Mouse (Mus musculus): ENCODE measurements around the gene Atp5k. TPM values are rescaled to one million over a fixed set of nuclear protein-coding genes. Genes with fewer than 3 reads are reported as not detected.

Gene Atp5k
- 100 to 1,000 TPM; 414 to 429 TPM for total RNA-seq (2021)
- long read RNA-seq, transcript Atp5k-202 (3 exons, 272 nt): minor isoform, 5 of 430 reads
- long read RNA-seq, transcript Atp5k-203 (3 exons, 563 nt): minor isoform, 11 of 430 reads
- long read RNA-seq, transcript Atp5k-201 (4 exons, 371 nt): major isoform, 412 of 430 reads
- long read RNA-seq, partial matches to known transcripts: 1 of 430 reads
- long read RNA-seq, other reads (novel, unspliced or antisense): 1 of 430 reads

DNA sequence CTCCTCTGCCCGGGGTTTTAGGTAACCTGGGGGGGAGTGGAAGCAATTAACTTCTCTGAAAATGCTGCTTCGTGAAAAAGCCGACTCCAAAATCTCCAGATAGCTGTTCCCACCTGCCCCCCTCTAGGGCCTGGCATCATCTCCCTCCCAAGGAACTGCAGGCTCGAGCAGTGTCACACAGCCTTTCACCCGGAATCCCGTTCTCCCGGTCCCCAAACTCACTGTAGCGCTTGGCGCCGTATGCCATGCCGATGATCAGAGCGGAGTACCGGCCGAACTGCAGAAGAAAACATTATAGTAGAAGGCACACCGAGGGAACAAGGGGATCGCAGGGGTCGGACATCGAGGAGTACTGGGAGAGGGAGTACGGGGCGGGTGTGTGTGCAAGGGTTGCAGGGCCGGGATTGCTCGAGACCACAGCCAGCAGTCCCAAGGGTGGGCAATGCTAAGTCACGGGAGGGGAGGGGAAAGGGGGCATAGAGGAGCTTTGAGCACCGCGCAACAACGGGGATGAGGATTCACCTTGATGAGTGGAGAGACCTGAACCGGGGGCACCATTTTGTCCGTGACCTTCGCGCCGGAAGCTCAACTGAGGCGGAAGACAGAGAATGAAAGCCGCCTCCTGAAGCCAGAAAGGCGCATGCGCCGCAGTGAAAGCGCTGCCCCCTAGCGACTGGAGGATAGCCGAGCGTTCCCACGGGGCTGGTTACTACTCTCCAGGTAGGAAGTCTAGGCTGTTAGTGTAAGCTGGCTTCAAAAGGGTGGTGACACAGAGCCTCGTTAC is at the start of gene Atp5k:
Gene Atp5k, minus strand, starts transcription at position 645 of the 784 bp plus-strand sequence.
- peak; percentile 94 to 96 for DNase-seq (ENCODE audit: low spot score in 2 of 2)

DNA sequence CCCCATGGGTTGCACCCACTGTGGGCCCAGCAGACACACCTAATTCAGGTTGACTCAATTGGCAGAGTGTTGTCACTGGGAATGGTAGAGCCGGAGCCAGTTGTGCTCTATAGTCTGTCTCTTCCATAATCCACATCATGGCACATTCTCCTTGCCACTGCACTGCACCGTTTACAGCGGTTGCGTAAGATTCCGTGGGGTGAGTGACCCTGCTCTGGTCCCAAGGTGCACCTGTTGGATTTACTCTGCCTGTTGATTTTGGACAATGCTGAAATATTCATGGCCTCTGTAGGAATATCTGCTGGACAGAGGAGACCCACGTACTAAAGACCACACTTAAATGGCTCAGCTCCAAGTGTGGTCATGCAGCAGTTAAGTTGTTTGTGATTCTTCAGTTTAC is 48.8 kb upstream of the Atp5k start:
- DNase-seq (ENCODE audit: low spot score in 2 of 2): no peak

DNA sequence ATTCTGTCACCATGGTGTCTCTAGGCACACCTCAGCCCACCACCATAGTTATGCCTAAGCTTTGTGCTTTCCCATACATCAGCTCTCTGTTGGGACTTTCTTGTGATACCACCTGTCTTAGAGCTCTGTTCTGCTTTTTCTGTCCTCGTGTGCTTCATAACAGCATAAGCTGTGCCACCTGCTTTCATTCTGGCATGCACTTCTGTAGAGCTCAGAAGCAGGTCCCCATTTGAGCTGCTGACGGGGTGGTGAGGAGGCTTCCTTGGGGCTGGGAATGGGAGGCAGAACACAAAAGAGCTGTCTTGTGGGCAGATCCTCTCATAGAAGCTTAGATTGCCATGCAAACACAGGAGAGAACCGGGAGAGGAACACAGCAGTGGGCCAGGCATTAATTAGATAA is 41.7 kb upstream of the Atp5k start:
- DNase-seq (ENCODE audit: low spot score in 2 of 2): no peak

DNA sequence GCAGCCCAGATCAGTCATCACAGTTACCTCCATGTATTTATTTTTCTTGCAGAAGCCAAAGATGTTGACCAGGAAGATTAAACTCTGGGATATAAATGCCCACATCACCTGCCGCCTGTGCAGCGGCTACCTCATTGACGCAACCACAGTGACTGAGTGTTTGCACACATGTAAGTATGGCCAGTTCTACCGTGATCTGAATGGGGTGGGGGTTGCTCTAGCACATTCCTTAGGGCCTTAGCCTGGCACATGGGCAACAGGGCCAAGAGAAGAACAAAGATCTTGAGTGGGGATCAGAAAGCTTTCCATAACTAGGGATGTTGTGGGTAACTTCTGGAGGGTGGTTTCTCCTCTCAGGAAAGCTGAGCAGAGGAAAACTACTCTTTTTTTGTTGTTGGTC is 39.5 kb upstream of the Atp5k start:
- DNase-seq (ENCODE audit: low spot score in 2 of 2): no peak

DNA sequence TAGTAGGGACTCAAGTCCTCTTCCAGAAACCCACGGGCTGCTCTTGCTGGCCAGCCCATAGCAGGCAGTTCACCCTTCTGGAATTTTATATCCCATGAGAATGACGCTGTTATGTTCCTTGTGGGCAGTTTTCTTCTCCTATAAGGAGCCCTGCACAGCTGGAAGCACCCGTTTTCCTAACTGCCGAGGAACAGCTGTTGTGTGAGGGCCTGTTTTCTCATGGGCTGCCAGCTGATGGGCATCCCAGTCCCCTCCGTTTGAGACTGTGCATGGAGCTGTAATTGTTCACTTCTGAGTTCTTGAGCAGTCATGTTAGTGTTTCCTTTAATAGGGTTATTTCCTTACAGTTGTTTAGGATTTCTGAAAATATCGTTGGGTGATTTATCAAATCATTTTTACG is 35.4 kb upstream of the Atp5k start:
- no peak for DNase-seq (ENCODE audit: low spot score in 2 of 2)

DNA sequence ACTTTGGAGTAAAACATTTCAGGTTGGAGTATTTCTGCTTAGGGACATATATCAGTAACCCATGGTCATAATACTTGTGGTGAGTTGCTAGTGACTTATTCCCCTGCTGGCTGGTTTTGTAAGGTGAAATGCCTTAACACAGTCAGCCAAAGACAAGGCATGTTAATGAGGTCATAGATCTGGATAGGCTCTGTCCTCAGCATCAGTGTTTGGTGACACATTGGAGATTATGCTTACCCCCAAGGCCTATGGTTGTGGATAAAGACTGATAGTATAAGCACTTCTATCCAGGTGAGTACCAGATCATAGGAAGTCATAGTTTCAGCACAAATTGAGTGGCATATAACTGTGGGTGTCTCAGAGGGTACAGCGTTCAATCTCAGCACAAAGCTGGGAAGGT is 32.4 kb upstream of the Atp5k start:
- DNase-seq (ENCODE audit: low spot score in 2 of 2): no peak

DNA sequence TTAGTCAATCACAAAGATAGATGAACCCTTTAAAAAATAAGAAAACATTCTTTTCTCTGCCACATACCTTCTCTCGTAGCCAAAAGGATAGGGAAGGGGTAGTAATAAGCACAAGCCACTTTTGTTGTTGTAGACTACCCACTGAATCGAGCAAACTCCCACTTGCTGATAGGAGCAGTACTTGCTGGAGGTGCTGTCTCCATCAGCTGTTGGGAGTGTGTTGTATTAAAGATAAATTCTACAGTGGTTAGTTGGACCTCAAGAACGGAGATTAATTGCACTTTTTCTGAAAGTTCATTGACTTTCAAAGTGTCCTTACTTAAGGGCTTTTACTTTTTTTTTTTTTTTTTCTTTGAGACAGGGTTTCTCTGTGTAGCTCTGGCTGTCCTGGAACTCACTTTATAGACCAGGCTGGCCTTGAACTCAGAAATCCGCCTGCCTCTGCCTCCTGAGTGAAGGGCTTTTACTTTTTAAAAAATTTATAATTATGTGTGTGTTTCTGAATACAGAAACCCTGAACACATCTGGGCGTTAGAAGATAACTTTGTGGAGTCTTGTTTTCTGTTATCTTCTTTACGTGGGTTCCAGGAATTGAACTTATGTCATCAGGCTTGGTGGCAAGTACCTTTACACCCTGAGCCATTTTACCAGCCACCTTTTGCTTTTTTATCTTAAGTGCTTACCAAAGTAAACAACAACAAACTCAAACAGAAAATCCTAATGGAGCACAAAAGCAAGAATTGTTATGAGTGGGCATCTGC is 31.1 kb upstream of the Atp5k start:
- no peak for DNase-seq (ENCODE audit: low spot score in 2 of 2)

DNA sequence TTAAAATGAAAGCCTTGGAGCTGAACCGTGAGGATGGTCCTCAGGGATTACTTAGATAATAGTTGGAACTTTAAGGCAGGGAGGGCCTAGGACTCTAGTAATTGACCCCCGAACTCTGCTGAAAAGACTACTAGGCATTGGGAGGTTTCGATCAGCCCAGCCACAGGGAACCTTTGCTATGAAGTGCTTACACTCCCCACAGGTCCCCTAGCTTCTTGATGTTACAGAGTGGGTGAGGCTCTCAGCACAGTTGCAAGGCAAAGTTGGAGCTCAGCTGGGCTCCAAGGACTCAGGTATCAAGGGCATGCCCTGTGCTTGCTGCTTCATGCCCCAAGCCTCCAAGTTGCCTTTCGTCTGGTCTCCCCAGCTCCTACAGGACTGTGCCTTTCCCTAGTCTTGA is 28.2 kb upstream of the Atp5k start:
- no peak for DNase-seq (ENCODE audit: low spot score in 2 of 2)

DNA sequence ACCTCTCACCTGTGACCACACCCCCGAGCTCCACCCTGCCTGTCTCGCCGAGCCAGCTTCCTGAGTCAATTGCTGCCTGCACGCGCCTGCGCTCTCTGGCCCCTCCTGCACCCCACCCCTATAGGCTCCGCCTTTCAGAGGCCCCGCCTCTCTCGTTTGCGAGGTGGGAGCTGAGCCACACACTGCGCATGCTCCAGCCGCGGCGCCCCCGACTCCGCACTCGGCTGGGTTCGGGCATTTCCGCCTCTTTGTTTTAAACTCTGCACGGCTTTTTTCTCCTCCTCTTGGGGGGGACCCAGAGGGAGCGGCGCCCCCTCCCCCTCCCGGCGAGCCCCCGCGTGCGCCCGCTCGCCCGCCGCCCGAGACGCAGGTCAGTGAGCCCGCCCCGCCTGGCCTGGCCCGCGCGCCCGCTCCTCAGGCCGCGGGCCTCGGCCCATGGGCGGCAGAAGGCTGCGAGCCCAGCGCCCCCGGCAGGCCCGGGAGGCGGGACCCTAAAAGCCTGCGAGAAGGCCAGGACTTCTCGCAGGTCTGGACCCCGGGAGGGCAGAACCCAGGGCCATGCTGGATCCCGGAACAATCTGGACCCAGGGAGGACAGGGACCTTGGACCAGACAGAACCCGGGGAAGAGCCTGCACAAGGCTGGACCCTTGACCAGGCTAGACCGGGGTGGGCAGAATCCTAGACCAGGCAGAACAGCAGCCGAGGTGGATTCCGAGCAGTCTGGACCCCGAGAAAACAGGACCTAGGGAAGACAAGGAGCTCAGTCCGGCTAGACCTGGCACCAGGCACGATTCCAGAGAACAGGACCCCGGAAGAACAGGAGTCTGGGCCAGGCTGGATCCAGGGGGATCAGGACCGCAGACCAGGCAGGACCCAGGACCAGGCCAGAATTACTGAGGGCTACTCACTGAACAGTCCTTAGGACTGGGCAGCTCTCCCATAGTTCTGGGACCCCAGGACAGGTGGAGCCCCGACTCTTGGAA is 27.1 kb upstream of the Atp5k start, which contains the start of gene Pcgf3:
Gene Pcgf3, plus strand, starts transcription at position 151 of the 984 bp plus-strand sequence.
- DNase-seq (ENCODE audit: low spot score in 2 of 2): peak; percentile 98 to 99

DNA sequence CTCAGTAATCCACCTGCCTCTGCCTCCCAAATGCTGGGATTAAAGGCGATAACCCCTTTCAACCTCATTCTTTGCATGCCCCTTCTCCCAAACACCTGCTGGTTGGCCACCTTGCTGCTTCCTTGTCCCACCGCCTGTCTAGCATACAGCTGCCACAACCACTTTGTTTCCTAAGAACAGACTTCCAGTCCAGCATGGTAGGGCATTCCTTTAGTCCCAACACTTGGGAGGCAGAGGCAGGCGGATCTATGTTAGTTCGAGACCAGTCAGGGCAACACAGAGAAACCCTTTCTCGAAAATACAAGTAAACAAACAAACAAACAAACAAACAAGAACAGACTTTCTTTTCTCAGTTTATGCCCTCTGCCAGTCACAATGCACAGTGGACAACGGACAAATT is 26.2 kb upstream of the Atp5k start:
- DNase-seq (ENCODE audit: low spot score in 2 of 2): no peak

DNA sequence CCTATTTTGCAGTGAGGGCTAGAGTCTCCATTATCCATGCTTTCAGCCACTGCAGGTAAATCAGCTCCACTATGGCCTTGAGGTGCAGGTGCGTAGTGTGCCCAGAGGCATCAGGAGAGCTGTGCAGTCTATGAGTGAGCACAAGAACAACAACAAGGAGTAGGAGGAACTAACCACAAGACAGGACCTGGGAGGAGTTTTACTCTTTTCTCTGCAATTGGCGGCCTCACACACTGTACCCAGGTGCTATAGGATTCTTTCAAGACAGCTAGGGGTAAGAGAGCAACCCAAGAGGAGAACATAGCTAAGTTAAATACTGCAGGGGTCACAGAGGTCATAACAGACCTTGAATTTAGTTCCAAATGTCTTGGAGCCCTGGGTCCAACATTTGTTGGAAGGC is 24.5 kb upstream of the Atp5k start:
- DNase-seq (ENCODE audit: low spot score in 2 of 2): no peak

DNA sequence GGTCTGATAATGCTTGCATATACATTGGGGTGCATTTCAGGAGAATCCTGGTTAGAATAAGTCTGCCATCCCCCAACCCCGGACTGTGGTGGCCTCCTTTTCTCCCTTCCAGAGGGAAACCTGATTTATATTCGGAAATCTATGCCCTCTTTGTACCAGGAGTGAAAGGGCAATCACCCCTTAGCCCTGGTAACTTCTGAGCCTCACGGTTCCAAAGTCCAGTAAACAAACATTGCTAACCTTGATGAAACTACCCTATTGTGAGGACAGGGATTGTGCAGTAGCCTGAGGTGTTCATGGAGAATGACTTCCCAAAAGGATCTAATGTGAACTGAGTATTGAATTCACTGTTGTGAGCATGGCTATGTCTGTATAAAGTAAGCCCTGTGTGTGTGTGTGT is 19.8 kb upstream of the Atp5k start:
- no peak for DNase-seq (ENCODE audit: low spot score in 2 of 2)

DNA sequence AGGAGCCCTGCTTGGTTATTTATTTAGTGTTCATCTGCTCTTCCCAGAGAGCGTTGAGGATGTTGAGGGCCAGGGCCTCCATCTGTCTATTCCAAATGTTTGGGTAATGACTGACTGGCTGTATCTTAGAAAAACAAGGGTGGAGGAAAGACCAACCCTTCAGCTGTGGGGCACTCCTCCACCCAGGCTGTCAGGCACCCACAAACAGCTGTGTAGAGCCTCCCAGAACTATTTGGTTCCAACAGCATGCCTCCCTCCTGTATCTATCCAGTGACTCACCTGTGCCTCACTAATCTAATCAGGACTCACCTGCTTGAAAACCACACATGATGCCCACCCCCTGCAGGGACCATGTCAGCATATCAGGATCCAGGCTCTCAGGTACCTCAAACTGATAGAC is 18.2 kb upstream of the Atp5k start:
- DNase-seq (ENCODE audit: low spot score in 2 of 2): no peak

DNA sequence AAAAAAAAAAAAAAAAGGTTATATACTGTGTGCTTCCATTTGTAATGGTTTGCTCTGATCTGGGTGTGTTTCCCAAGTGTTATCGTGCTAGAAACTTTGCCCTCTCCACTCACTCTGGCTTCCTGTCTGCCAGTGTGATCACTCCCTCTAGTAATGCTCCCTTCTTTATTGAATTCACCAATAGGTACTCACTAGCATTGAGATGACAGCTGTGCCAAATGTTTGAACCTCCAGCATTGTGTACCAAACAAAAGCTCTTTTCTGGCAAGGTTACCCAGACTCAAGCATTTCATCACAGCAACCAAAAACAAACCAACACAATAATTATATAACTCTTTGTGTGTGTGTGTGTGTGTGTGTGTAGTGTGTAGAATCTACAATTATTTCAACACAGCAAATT is 17.4 kb upstream of the Atp5k start:
- DNase-seq (ENCODE audit: low spot score in 2 of 2): no peak

DNA sequence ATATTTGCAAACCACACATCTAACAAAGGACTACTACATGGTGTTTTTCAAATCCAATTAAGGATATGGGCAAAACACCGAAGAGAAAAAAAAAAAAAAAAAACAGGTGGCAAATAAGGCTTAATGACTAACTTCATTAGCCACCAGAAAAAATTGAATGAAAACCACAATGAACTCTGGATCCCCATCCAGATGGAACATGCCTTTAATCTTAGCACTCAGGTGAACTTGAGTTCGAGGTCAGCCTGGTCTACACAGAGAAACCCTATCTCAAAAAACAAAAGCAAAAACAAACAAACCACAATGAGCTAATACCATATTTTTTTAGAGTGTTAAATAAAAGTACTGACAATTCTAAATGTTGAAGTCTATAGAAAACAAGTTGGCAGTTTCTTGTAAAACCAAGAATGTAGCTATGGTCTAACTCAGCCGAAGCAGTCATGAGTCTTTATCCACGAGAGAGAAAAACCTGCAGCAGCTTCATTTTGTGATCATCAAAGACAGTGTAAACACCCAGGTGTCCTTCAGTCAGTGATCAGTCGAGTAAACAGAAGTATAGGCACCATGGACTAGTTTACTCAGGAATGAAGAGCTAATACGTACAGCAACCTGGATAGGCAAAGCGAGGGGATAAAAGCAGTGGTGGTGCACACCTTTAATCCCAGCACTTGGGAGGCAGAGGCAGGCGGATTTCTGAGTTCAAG is 16.7 kb upstream of the Atp5k start:
- no peak for DNase-seq (ENCODE audit: low spot score in 2 of 2)

DNA sequence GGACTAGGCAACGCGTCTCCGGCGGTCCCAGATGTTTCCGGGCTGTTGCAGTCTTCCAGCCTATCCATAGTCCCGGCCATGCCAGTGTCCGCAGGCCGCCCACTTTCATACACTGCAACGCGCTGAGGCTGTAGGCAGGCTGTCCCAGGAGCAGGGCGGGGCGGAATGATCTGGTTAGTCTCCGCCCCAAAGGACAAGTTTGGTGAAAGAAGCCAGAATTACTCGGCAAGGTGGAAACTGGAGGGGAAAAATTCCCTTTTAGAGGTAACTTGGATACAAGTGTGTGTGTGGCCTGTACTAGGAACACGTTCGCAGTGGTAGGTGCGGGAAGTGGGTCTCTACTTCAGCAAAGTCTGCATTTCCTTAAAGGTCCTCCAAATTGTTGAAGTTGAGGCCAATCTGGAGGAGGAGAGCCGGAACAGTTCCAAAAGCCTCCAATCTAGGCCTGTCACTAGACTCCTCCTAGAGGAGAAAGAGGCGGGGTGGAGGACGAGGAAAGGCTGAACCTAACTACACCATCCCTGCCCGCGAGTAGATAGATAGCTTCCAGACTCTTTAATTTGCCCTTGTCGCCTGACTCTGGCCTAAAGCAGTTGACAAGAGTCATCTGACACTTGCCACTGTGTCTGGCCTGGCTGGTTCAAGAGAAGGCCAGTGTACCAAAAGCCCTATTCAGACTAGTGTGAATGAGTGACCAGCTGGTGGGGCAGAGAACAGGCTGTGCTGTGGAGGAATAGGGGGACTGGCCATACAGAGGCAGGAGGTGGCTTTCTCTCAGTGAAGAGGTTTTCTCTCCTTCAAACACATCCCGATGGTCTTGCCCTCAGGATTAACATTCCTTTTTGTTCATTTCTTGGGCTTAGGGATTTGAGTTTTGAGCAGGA is 14.8 kb upstream of the Atp5k start, which contains the start of gene Mfsd7a:
Gene Mfsd7a, minus strand, starts transcription at position 107 of the 884 bp plus-strand sequence.
- DNase-seq (ENCODE audit: low spot score in 2 of 2): peak in 1 of 2 experiments; percentile 14

DNA sequence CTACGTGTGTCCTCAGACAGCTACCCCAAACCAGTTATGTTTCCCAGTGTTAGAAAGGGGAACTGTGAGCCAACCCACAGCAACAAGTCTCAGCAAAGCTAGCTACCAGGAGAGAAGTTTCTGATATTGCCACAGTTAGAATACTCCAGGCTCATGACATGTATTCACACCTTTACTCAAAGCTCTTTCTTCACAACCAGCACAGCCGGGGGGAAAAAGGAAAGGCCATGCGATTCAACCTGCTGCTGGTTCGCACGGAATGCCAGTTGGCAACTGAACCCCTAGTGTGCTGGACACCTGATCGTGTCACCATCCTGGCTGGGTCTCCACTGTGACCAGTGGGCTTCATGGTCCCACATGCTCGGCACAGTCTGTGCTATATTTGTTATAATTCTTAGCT is 13.6 kb upstream of the Atp5k start:
- DNase-seq (ENCODE audit: low spot score in 2 of 2): no peak

DNA sequence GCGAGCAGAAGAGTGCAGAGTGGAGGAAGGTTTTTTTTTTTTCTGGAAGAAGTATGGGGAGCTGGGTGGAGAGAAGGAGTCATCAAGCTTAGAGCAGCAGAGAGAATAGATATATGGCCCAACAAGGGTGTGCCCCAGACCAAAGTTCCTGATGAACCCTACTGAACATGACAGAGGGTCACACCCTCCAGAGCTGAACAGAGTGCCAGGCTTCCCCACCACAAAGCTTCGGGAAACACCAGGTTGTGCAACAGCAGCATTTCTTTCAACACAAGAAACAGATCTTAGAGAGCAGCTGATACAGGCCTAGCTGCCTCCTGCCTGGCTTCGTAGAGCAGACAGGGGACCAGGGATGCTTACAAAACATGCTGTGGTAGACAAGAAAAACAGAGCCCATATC is 12.7 kb upstream of the Atp5k start:
- DNase-seq (ENCODE audit: low spot score in 2 of 2): no peak

DNA sequence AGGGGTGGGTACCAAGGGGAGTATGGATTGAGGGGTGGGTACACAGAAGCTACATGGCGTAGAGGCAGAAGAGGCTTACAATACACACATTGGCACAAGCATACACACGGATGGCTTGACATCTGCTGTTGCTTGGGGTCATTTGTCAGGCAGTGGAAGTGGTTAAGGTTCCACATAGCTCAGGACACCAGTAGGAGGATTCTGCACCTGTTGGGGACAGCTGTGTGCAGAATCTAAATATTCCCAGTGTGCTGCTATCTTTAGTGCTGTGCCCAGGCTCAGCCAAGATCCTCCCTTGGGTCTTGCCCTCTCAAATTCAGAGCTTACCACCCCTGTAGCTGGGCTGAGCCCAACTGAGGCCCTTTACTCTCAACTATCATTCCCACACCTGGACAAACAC is 1.9 kb upstream of the Atp5k start:
- no peak for DNase-seq (ENCODE audit: low spot score in 2 of 2)
